Mouse (Mus musculus): ENCODE measurements at regions not wholly inside any gene's neighbourhood (a gene's known extent, or its start where the extent isn't known, plus 50 kb on each side); places are given as distances from the start of the nearest gene placed in this dataset.

DNA sequence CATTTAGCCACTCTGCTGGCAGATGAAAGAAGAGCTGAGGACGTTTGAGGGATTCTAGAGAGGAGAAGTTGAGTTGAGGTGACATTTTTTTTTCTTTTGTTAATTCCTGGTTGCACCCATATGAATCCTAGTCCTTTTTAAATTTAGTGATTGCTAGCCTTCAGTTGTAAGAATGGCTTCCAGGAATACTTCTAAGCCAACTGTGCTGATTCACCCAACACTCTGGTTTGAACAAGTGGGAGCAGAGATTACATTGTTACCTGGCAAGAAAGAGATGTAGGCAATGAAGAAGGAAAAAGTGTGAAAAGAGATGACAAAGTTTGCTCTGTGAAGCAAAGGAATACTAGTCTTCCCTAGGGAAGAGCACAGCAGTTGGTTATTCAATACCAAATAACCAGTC is 261.1 kb upstream of the Kcnq5 start:
- no peak for DNase-seq

GRCm38 (mm10) chr1:22211795-22212194 is 250.1 kb upstream of the Kcnq5 start:
- no peak for DNase-seq

GRCm38 (mm10) chr1:22211232-22211631 is 249.5 kb upstream of the Kcnq5 start:
- DNase-seq = no peak

DNA sequence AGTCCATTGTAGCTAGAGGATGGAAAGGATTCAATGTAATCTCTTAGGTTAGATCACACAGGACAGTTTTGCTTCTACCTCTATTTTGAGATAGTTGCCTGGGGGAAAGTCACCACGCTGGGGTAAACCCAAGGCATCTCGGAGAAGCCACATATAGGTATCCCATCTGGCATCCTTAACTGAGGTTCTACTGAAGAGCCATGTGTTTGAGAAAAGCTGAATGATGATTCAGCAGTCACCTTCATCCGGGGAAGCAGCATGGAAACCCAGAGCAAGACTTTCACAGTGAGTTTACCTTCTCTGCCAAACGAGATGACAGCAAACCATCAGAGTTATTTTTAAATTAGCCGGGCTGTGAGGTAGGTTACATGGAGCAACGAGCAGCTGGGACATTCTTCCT is 248.9 kb upstream of the Kcnq5 start:
- DNase-seq = no peak

- DNase-seq = peak; percentile 6
Measured at GRCm38 (mm10) chr1:22208287-22208686, 246.5 kb upstream of the Kcnq5 start.

- DNase-seq = no peak
Measured at GRCm38 (mm10) chr1:22206935-22207334, 245.2 kb upstream of the Kcnq5 start.

DNA sequence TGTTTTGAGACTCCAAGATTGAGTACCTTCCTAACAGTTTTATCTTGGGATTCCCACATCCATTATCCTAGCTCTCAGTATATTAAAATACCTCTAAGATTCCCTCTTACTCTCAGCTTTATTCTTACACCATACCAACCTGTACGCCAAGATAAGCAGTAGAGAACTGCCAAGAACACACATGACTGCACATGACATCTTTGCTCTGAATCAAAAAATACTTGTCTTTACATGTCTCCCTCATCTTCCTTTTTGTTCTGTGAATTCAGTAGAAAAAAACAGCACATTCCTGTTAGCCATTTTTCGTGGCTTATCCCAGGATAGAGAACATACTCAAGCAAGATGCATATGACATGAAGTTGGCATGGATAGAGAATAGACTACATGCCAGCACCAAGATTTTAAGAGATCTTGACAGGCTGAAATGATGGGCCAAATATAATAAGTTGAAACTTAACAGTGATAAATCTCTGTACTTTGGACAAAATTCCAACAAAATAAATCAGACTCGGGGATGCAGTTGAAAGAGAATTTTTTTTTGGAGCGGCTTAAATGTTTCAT is 206.0 kb upstream of the Kcnq5 start:
- no peak for DNase-seq

GRCm38 (mm10) chr1:22136571-22137122 is 174.9 kb upstream of the Kcnq5 start:
- DNase-seq = no peak

DNA sequence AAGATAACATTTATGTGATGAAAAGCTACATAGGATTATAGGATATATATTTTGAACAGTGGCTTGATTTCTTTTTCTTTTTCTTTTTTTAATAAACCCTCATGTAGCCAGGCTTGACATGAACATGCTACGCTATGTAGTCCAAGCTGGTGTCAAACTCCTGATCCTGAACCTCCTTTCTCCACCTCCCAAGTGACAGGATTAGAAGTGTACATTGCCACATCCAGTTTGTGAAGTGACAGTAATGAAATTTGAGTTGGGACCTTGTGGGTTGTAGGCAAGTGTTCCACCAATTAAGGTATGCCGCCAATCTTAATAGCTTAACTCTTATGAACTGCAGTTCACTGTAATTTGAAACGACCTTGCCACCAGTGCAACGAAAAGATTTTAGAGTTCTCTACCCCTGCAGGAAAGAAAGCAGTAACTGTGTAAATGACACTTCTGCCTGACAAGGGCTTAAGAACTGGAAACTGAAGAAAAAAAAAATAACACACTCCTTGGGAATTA is 156.6 kb upstream of the Kcnq5 start:
- no peak for DNase-seq

DNA sequence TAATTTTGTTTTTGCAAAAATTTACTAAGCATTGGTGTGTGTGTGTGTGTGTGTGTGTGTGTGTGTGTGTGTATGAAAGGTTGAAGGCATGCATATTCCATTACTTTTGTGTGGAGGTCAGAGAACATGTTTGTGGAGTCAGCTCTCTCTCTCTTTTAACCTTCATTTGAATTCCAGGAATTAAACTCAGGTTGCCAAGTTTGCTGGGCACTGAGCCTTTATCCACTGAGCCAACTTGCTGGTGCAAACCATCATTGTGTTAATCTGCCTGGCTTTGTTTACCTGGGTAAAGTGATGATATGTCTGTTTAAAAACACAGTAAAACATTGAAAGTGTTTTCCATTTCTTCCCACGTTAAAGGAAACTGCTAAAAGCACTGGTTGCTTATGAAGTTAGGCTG is 154.7 kb upstream of the Kcnq5 start:
- DNase-seq = no peak

GRCm38 (mm10) chr1:22105496-22105895 is 143.8 kb upstream of the Kcnq5 start:
- DNase-seq = no peak

GRCm38 (mm10) chr1:22071405-22072117 is 109.8 kb upstream of the Kcnq5 start:
- no peak for DNase-seq

DNA sequence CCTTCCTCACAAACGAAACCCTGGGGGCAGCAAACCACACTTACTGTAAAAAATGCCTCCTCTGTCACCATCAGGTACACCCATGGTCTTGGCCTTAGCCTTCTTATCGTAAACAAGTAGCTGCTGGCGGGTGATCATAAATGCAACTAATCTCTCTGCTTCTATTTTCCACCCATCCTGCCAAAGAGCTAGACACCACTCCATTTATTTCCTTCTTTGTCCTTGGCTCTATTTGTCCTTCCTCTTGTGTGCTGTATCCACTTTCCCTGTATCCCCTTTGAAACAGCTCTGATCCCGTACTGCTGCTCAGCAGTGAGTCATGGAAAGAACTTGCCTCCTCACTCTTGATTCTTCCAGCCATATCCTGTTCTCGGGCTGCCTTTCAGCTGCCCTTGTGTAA is 108.3 kb upstream of the Kcnq5 start:
- DNase-seq = no peak

Data from cerebellum, adult 11-12 months (tissue).